Mouse (Mus musculus): ENCODE results near the gene Pxk. TPM values are rescaled to one million over a fixed set of nuclear protein-coding genes. Genes with fewer than 3 reads are reported as not detected.

The Pxk gene
- polyA plus RNA-seq, 1 experiment from 2014 or later, result 63.0 TPM

Other genes starting within 250 kb of the Pxk start
- gene Gm45521, start 140.9 kb upstream of the Pxk start, polyA plus RNA-seq (2015; fragmentation: Nextera tagmentation; extraction: Ambion mirVana), result 0.44 TPM in 1 of 2 replicates, not detected in the other
- 0.06 and 0.10 TPM in 2 replicates for gene Dnase1l3, start 103.6 kb upstream of the Pxk start, polyA plus RNA-seq (2015; fragmentation: Nextera tagmentation; extraction: Ambion mirVana)
- 35.9 and 36.7 TPM in 2 replicates for gene Abhd6, start 95.3 kb upstream of the Pxk start, polyA plus RNA-seq (2015; fragmentation: Nextera tagmentation; extraction: Ambion mirVana)
- gene Rpp14, start 17.8 kb upstream of the Pxk start, polyA plus RNA-seq (2015; fragmentation: Nextera tagmentation; extraction: Ambion mirVana), result 59.5 and 70.2 TPM in 2 replicates
- 249 and 250 TPM in 2 replicates for gene Pdhb, start 74.8 kb downstream of the Pxk start, polyA plus RNA-seq (2015; fragmentation: Nextera tagmentation; extraction: Ambion mirVana)
- gene Kctd6, start 115.9 kb downstream of the Pxk start, polyA plus RNA-seq (2015; fragmentation: Nextera tagmentation; extraction: Ambion mirVana), result 7.2 and 8.1 TPM in 2 replicates
- 0.44 TPM in 1 of 2 replicates, not detected in the other for gene Acox2, start 161.1 kb downstream of the Pxk start, polyA plus RNA-seq (2015; fragmentation: Nextera tagmentation; extraction: Ambion mirVana)
- 0.54 and 0.73 TPM in 2 replicates for gene Fam107a, start 219.8 kb downstream of the Pxk start, polyA plus RNA-seq (2015; fragmentation: Nextera tagmentation; extraction: Ambion mirVana)

All from forebrain, embryonic 16.5 days (tissue).